Mouse (Mus musculus) forebrain, embryonic 11.5 days (tissue): ENCODE measurements at regions not wholly inside any gene's neighbourhood (a gene's known extent, or its start where the extent isn't known, plus 50 kb on each side); places are given as distances from the start of the nearest gene placed in this dataset.
"Not testable (repeated sequence)": the region's sequence is repeated elsewhere in the genome, so short reads cannot be mapped to it uniquely, and the experiment has no call there.

Experiments
- ATAC-seq: fragments of 200-750 bp; cut with Nextera tagmentation; replicated peaks from 2 replicates; pipeline ENCODE4 v1.8.0; 2017; ENCODE audit warnings: moderate TSS enrichment; ENCODE audit not compliant: low FRiP score
- DNase-seq: peaks from one replicate; pipeline ENCODE4 v3.0.0-alpha.2; 2017; ENCODE audit warnings: low spot score
- H3K27ac ChIP-seq: fragments of 300-500 bp; sonication (generic); 2 replicates; pipeline ENCODE4 v1.5.1; 2014; ENCODE audit warnings: low read depth, low read length
- H3K27me3 ChIP-seq: fragments of 300-500 bp; sonication (generic); 2 replicates; pipeline ENCODE4 v1.6.1; 2014; ENCODE audit warnings: mild to moderate bottlenecking, low read length, mixed read lengths; ENCODE audit not compliant: control insufficient read depth, insufficient read depth
- H3K36me3 ChIP-seq: fragments of 300-500 bp; sonication (generic); 2 replicates; pipeline ENCODE4 v1.6.1; 2014; ENCODE audit warnings: mild to moderate bottlenecking, low read length, moderate library complexity, mixed read lengths; ENCODE audit not compliant: control insufficient read depth, insufficient read depth
- H3K4me1 ChIP-seq: fragments of 300-500 bp; sonication (generic); replicated peaks from 2 replicates; pipeline ENCODE4 v1.6.1; 2014; ENCODE audit warnings: low read length, mixed read lengths; ENCODE audit not compliant: control insufficient read depth, insufficient read depth
- H3K4me2 ChIP-seq: fragments of 300-500 bp; sonication (generic); 2 replicates; pipeline ENCODE4 v1.6.1; 2014; ENCODE audit warnings: low read depth, mild to moderate bottlenecking, low read length, moderate library complexity, mixed read lengths; ENCODE audit not compliant: severe bottlenecking
- H3K4me3 ChIP-seq: fragments of 300-500 bp; sonication (generic); 2 replicates; pipeline ENCODE4 v1.5.1; 2014; ENCODE audit warnings: low read depth, low read length
- H3K9ac ChIP-seq: fragments of 300-500 bp; sonication (generic); 2 replicates; pipeline ENCODE4 v1.6.1; 2014; ENCODE audit warnings: low read length
- H3K9me3 ChIP-seq: fragments of 300-500 bp; sonication (generic); 2 replicates; pipeline ENCODE4 v1.6.1; 2016; ENCODE audit warnings: low read length, mixed read lengths; ENCODE audit not compliant: control insufficient read depth
- WGBS: fragments of 180-500 bp; shearing (Covaris S2); extraction: QIAGEN DNeasy Blood & Tissue Kit; methylation state at CpG from one replicate; pipeline ENCODE4 v1.1.7; 2014; 5-methylcytosine and 5-hydroxymethylcytosine counted together

GRCm38 (mm10) chr14:26319821-26320220, 62.1 kb downstream of the Duxbl3 start:
- ATAC-seq, DNase-seq, H3K9ac ChIP-seq, H3K4me1 ChIP-seq, H3K4me3 ChIP-seq, H3K9me3 ChIP-seq, H3K27me3 ChIP-seq, H3K27ac ChIP-seq, H3K36me3 ChIP-seq, H3K4me2 ChIP-seq: not testable (repeated sequence)
- 54% methylated on average over 2 of the region's 2 CpGs for WGBS

GRCm38 (mm10) chr14:26320736-26321135, 63.0 kb downstream of the Duxbl3 start:
- no peaks in the 10 kb centered on the region for H3K4me1 ChIP-seq
- H3K36me3 ChIP-seq: no peaks in the 10 kb centered on the region
- no peaks in the 10 kb centered on the region for H3K9me3 ChIP-seq
- H3K9ac ChIP-seq: no peak overlapping the region
- WGBS: 92% methylated on average over 3 of the region's 3 CpGs
- DNase-seq (no peak), ATAC-seq (no peak)
- no peaks in the 10 kb centered on the region for H3K27me3 ChIP-seq
- H3K4me2 ChIP-seq: no peak overlapping the region
- H3K4me3 ChIP-seq: no peak overlapping the region
- no peak overlapping the region for H3K27ac ChIP-seq

GRCm38 (mm10) chr14:26328562-26328961, 70.8 kb downstream of the Duxbl3 start:
- no peak overlapping the region for H3K4me3 ChIP-seq
- 87% methylated on average over 6 of the region's 6 CpGs for WGBS
- H3K9me3 ChIP-seq: no peaks in the 10 kb centered on the region
- no peak for DNase-seq
- H3K9ac ChIP-seq: no peak overlapping the region
- no peaks in the 10 kb centered on the region for H3K4me1 ChIP-seq
- no peak for ATAC-seq
- H3K27me3 ChIP-seq: no peaks in the 10 kb centered on the region
- H3K4me2 ChIP-seq: no peak overlapping the region
- no peaks in the 10 kb centered on the region for H3K36me3 ChIP-seq
- no peak overlapping the region for H3K27ac ChIP-seq

GRCm38 (mm10) chr14:26341111-26341510, 83.3 kb downstream of the Duxbl3 start:
- DNase-seq (no peak), ATAC-seq (no peak)
- Histone ChIP-seq H3K9me3 (no peaks in the 10 kb centered on the region), H3K27ac (no peak overlapping the region), H3K36me3 (no peaks in the 10 kb centered on the region), H3K27me3 (no peaks in the 10 kb centered on the region), H3K4me2 (no peak overlapping the region), H3K4me3 (no peak overlapping the region), H3K4me1 (no peaks in the 10 kb centered on the region), H3K9ac (no peak overlapping the region)
- WGBS: 88% methylated on average over 5 of the region's 5 CpGs

GRCm38 (mm10) chr14:26345227-26345626, 87.5 kb downstream of the Duxbl3 start:
- ATAC-seq (no peak), DNase-seq (no peak)
- no peaks in the 10 kb centered on the region for H3K27me3 ChIP-seq
- no peaks in the 10 kb centered on the region for H3K9me3 ChIP-seq
- no peak overlapping the region for H3K9ac ChIP-seq
- WGBS: 75% methylated on average over 1 of the region's 1 CpGs
- no peak overlapping the region for H3K4me3 ChIP-seq
- no peaks in the 10 kb centered on the region for H3K4me1 ChIP-seq
- H3K27ac ChIP-seq: no peak overlapping the region
- no peak overlapping the region for H3K4me2 ChIP-seq
- no peaks in the 10 kb centered on the region for H3K36me3 ChIP-seq

GRCm38 (mm10) chr14:26347296-26347695, 89.5 kb downstream of the Duxbl3 start:
- no peak overlapping the region for H3K4me3 ChIP-seq
- H3K9me3 ChIP-seq: no peaks in the 10 kb centered on the region
- H3K4me2 ChIP-seq: no peak overlapping the region
- H3K4me1 ChIP-seq: no peaks in the 10 kb centered on the region
- DNase-seq: peak; percentile 10
- H3K27me3 ChIP-seq: no peaks in the 10 kb centered on the region
- 96% methylated on average over 4 of the region's 4 CpGs for WGBS
- H3K27ac ChIP-seq: no peak overlapping the region
- H3K36me3 ChIP-seq: no peaks in the 10 kb centered on the region
- no peak for ATAC-seq
- no peak overlapping the region for H3K9ac ChIP-seq

GRCm38 (mm10) chr14:26352927-26353326, 95.2 kb downstream of the Duxbl3 start:
- no peaks in the 10 kb centered on the region for H3K4me1 ChIP-seq
- no peaks in the 10 kb centered on the region for H3K9me3 ChIP-seq
- WGBS: 63% methylated on average over 1 of the region's 1 CpGs
- no peaks in the 10 kb centered on the region for H3K36me3 ChIP-seq
- no peak overlapping the region for H3K4me2 ChIP-seq
- H3K27me3 ChIP-seq: no peaks in the 10 kb centered on the region
- no peak overlapping the region for H3K27ac ChIP-seq
- ATAC-seq (no peak), DNase-seq (peak; percentile 4)
- H3K9ac ChIP-seq: no peak overlapping the region
- no peak overlapping the region for H3K4me3 ChIP-seq

GRCm38 (mm10) chr14:26357242-26357641, 99.5 kb downstream of the Duxbl3 start:
- WGBS: 65% methylated on average over 6 of the region's 6 CpGs
- Histone ChIP-seq H3K27ac (no peak overlapping the region), H3K4me3 (no peak overlapping the region), H3K9ac (no peak overlapping the region), H3K27me3 (no peaks in the 10 kb centered on the region), H3K9me3 (no peaks in the 10 kb centered on the region), H3K36me3 (no peaks in the 10 kb centered on the region), H3K4me1 (no peaks in the 10 kb centered on the region), H3K4me2 (no peak overlapping the region)
- DNase-seq (peak; percentile 32), ATAC-seq (no peak)

- 92% methylated on average over 8 of the region's 8 CpGs for WGBS
- ATAC-seq: no peak
- H3K27ac ChIP-seq: no peak overlapping the region
- peak; percentile 9 for DNase-seq
- H3K27me3 ChIP-seq: no peaks in the 10 kb centered on the region
- no peaks in the 10 kb centered on the region for H3K9me3 ChIP-seq
- no peak overlapping the region for H3K9ac ChIP-seq
- H3K4me3 ChIP-seq: no peak overlapping the region
- no peaks in the 10 kb centered on the region for H3K4me1 ChIP-seq
- H3K36me3 ChIP-seq: no peaks in the 10 kb centered on the region
- H3K4me2 ChIP-seq: no peak overlapping the region
Observed at GRCm38 (mm10) chr14:26357996-26358395, 100.2 kb downstream of the Duxbl3 start.
